Mouse (Mus musculus) small intestine, adult 2 months (tissue): Measurements from ENCODE around the gene Rad51ap2. TPM values are rescaled to one million over a fixed set of nuclear protein-coding genes. Genes with fewer than 3 reads are reported as not detected.

ENCODE experiments used
- H3K27ac ChIP-seq: fragments of 200-500 bp; 2 replicates; pipeline ENCODE4 v1.5.1; 2012; ENCODE audit warnings: low read depth, low read length, control low read depth, inconsistent platforms; ENCODE audit not compliant: insufficient read depth
- H3K27me3 ChIP-seq: fragments of 200-500 bp; 2 replicates; pipeline ENCODE4 v1.6.1; 2012; ENCODE audit warnings: mild to moderate bottlenecking, moderate library complexity, low read length, inconsistent platforms; ENCODE audit not compliant: control insufficient read depth, insufficient read depth
- H3K36me3 ChIP-seq: fragments of 200-500 bp; 2 replicates; pipeline ENCODE4 v1.6.1; 2012; ENCODE audit warnings: mild to moderate bottlenecking, low read length, control low read depth, inconsistent platforms; ENCODE audit not compliant: control insufficient read depth, insufficient read depth
- H3K4me1 ChIP-seq: fragments of 200-500 bp; 2 replicates; pipeline ENCODE4 v1.6.1; 2012; ENCODE audit warnings: low read length, inconsistent platforms, mixed read lengths; ENCODE audit not compliant: control insufficient read depth, insufficient read depth, insufficient read length
- H3K4me3 ChIP-seq: fragments of 200-500 bp; 2 replicates; pipeline ENCODE4 v1.5.1; 2012; ENCODE audit warnings: low read depth, mild to moderate bottlenecking, control low read depth, inconsistent platforms, low read length, moderate library complexity
- CTCF ChIP-seq: fragments of 200-500 bp; IDR thresholded peaks from 2 replicates; pipeline ENCODE4 v1.5.1; 2012; ENCODE audit warnings: low read depth, mild to moderate bottlenecking, control low read depth, inconsistent platforms, low read length, moderate library complexity, mixed read lengths; ENCODE audit not compliant: insufficient replicate concordance, insufficient read length; ENCODE audit errors: extremely low read depth
- POLR2A ChIP-seq: fragments of 200-500 bp; IDR thresholded peaks from 2 replicates; pipeline ENCODE4 v1.6.1; 2012; ENCODE audit warnings: low read depth, mild to moderate bottlenecking, control low read depth, inconsistent platforms, low read length, moderate library complexity
- WGBS: fragments of 180-500 bp; shearing (Covaris S2); methylation state at CpG from one replicate; pipeline ENCODE4 v1.1.7; 2018; 5-methylcytosine and 5-hydroxymethylcytosine counted together
- polyA plus RNA-seq: library from polyadenylated mRNA; depleted of rRNA; stranded (reverse); fragments of >200 nt; gene quantifications from 2 replicates; pipeline ENCODE4 v1.2.3, GENCODE M21; 2012; rRNA removed

Rad51ap2 gene
- polyA plus RNA-seq, 1 experiment = not detected

GRCm38 (mm10) chr12:11456213-11456612 is 334 bp downstream of the Rad51ap2 start:
- Histone ChIP-seq H3K27me3 (no peaks in the 10 kb centered on the region), H3K27ac (no peak overlapping the region), H3K4me3 (0 out of 2 replicates have a peak overlapping the region, but pooled peaks have one; percentile 17), H3K4me1 (no peaks in the 10 kb centered on the region; the same call in 1 of the 2 replicates), H3K36me3 (no peaks in the 10 kb centered on the region)
- no peak for TF ChIP-seq CTCF
- no peak for TF ChIP-seq POLR2A
- 8% methylated on average over 11 of the region's 11 CpGs for WGBS

GRCm38 (mm10) chr12:11456632-11457031 is 753 bp downstream of the Rad51ap2 start:
- H3K27me3 ChIP-seq = no peaks in the 10 kb centered on the region
- 81% methylated on average over 4 of the region's 4 CpGs for WGBS
- no peaks in the 10 kb centered on the region for H3K36me3 ChIP-seq
- H3K4me3 ChIP-seq = no peak overlapping the region
- no peaks in the 10 kb centered on the region; the same call in 1 of the 2 replicates for H3K4me1 ChIP-seq
- TF ChIP-seq POLR2A (no peak), CTCF (no peak)
- H3K27ac ChIP-seq = no peak overlapping the region

Other genes starting within 250 kb of the Rad51ap2 start
- gene Msgn1, start 247.1 kb upstream of the Rad51ap2 start, polyA plus RNA-seq = not detected in 2 replicates
- gene Gen1, start 190.3 kb upstream of the Rad51ap2 start, polyA plus RNA-seq = 0.04 and 0.18 TPM in 2 replicates
- 0.95 and 1.4 TPM in 2 replicates for gene Smc6, start 190.2 kb upstream of the Rad51ap2 start, polyA plus RNA-seq
- gene Vsnl1, start 19.5 kb upstream of the Rad51ap2 start, polyA plus RNA-seq = 0.13 and 0.14 TPM in 2 replicates